Mouse (Mus musculus): ENCODE measurements around the gene Rps5.

DNA sequence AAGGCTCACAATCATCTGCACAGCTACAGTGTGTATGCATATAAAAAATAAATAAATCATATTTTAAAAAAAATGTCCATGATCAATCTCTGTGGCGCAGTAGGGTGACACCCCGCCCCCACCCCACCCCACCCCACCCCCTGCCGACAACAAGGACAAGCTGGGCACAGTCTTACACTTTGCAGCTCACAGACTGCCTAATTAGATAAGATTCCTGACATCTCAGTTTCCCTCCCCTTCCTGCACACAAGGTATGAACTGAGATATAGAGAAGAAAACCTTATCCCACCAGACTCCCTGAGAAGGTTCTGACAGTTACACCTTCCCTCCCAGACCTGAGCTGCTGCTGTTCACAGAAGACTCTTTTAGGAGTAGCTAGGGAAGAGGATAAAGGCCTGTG is 12.7 kb downstream of the Rps5 start:
- no peak for TF ChIP-seq CTCF (IDR thresholded peaks at IDR 0.05)
- no peak for TF ChIP-seq EP300 (IDR thresholded peaks at IDR 0.05)

All from lung, postnatal 0 days (tissue).